Mouse (Mus musculus): ENCODE results near the gene Ccdc8. TPM values are rescaled to one million over a fixed set of nuclear protein-coding genes. Genes with fewer than 3 reads are reported as not detected.

Ccdc8 gene
- polyA plus RNA-seq, 1 experiment from 2014 or later, result 29.4 TPM

DNA sequence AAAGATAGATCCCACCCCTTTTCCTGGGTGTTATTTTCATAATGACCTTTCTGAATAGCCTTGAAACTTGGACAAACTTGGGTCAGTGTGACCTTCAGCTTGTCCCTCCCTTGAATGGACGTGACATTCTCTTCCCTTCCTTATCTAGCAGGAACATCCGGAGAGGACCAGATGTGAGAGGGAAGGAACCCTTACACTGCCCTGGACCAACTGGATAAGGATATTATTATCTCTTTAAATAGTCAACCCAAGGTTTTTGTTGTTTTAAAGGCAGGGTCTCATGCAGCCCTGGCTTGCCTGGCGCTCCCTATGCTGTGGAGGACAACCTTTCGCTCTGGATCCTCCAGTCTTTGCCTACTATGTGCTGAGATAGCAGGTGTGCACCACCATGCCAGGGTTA, 6.7 kb downstream of the Ccdc8 start:
- no peaks in the 10 kb centered on the region for H3K27me3 ChIP-seq (replicated peaks)
- WGBS, result 44% methylated on average over 4 of the region's 4 CpGs
- peak; percentile 15; the same call in 1 of the 2 replicates for ATAC-seq (ENCODE audit: insufficient number of reproducible peaks, low FRiP score)
- H3K4me2 ChIP-seq, result no peak overlapping the region
- peaks cover 50% of the 10 kb centered on the region for H3K4me1 ChIP-seq (replicated peaks)
- no peaks in the 10 kb centered on the region for H3K9me3 ChIP-seq (replicated peaks)
- H3K4me3 ChIP-seq, result no peak overlapping the region
- H3K27ac ChIP-seq (ENCODE audit: poor library complexity, severe bottlenecking), result peak overlapping the region; percentile 11
- no peak overlapping the region for H3K9ac ChIP-seq
- peaks cover 77% of the 10 kb centered on the region for H3K36me3 ChIP-seq

DNA sequence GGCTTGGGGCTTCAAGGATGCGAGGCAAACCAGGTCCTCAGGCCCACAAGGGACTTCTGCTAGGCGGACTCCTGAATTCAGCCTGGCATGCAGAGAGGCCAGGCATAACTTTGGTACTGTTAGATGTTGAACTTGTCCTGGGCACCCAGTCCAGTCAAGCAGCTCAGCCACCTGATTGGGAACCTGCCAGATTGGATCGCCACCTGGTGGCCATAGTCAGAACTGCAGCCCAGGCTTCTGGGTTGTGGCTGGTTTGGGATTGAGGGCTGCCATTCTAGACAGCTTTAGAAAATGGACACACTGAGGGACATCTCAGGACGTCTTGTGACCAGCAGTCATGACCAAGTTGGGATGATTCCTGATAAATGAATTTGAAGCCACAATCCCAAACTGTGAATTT, 7.1 kb downstream of the Ccdc8 start:
- peaks cover 50% of the 10 kb centered on the region for H3K4me1 ChIP-seq (replicated peaks)
- peaks cover 81% of the 10 kb centered on the region for H3K36me3 ChIP-seq
- WGBS, result 31% methylated on average over 4 of the region's 4 CpGs
- no peaks in the 10 kb centered on the region for H3K27me3 ChIP-seq (replicated peaks)
- H3K27ac ChIP-seq (ENCODE audit: poor library complexity, severe bottlenecking), result peak overlapping the region; percentile 11
- no peak overlapping the region for H3K9ac ChIP-seq
- H3K9me3 ChIP-seq (replicated peaks), result no peaks in the 10 kb centered on the region
- H3K4me3 ChIP-seq, result no peak overlapping the region
- ATAC-seq (ENCODE audit: insufficient number of reproducible peaks, low FRiP score), result 0 out of 2 replicates have a peak, but pooled peaks have one; percentile 15
- no peak overlapping the region for H3K4me2 ChIP-seq

DNA sequence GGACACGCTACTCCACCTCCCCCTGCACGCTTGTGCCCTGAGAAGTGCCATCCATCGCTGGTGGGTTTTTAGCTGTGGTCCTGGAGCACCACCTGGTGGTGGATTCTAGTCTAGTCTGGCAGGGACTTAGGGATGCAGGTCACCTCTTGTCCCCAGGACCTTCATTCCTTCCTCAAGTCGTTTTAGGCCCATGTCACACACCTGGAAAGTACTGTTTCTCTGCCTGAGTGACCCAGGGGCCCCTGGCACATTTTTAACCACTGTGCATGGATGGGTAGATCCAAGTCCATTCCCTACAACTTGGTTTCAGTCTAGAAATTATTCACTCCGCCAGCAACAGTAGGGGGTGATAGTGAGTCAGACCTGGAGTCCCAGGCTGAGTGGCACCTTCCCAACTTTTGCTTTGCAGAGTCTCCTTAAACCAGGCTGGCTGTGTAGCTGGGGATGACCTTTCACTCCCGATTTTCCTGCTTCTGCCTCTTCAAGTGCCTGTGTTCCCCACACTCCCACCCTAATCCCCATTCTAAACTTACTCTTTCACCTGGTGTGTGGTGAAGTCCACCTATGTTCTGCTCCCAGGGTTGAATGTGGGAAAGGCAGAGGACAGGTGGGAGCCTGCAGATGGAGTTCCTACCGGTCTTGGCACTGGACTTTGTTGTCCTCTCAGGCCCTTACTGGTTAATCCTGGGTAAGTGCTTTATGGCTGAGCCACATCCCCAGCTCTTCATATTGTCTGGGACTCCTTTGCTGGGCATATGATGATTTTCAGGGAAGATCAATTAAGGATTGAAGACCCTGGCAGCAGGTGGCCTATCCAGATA, 10.1 kb downstream of the Ccdc8 start:
- Histone ChIP-seq H3K27me3 (replicated peaks) (no peaks in the 10 kb centered on the region), H3K4me2 (no peak overlapping the region), H3K4me3 (no peak overlapping the region), H3K9me3 (replicated peaks) (no peaks in the 10 kb centered on the region), H3K4me1 (replicated peaks) (peaks cover 21% of the 10 kb centered on the region), H3K27ac (ENCODE audit: poor library complexity, severe bottlenecking) (no peak overlapping the region), H3K36me3 (peaks cover 82% of the 10 kb centered on the region), H3K9ac (no peak overlapping the region)
- WGBS, result 17% methylated on average over 7 of the region's 7 CpGs
- no peak for ATAC-seq (ENCODE audit: insufficient number of reproducible peaks, low FRiP score)

DNA sequence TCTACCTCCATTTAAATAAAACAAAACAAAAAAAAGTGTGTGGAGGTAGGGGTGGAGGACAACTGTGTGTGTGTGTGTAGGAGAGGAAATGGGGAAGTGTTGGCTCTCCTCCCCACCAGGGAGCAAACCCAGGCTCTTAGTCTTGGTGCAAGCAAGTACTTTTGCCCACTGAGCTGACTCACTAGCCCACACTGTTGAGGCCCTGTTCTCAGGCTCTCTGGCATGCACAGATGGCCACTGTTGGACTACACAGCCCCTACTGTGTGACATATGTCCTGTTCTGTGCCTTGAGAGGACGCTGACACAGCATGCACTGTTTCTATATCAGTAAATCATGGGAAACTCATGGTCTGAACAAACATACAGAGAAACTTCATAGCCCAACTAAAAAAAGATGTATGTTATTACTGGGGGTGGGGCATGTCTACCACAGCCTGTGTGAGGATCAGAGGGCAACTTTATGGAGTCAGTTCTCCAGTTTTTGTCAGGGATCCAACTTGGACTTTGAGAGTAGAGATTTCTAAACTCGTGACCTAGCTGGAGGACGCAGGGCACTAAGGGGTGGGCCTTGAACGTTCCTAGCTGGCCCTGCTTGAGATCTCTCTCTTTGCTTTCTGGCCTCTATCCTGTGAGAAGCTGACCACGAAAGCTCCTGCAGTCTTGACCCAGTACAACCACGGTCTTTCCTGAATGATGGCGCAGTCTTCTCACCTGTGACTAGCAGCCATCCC, 10.9 kb downstream of the Ccdc8 start:
- Histone ChIP-seq H3K36me3 (peaks cover 82% of the 10 kb centered on the region), H3K27ac (ENCODE audit: poor library complexity, severe bottlenecking) (no peak overlapping the region), H3K9ac (no peak overlapping the region), H3K4me3 (no peak overlapping the region), H3K4me1 (replicated peaks) (peaks cover 13% of the 10 kb centered on the region), H3K27me3 (replicated peaks) (no peaks in the 10 kb centered on the region), H3K9me3 (replicated peaks) (no peaks in the 10 kb centered on the region), H3K4me2 (no peak overlapping the region)
- ATAC-seq (ENCODE audit: insufficient number of reproducible peaks, low FRiP score), result no peak
- WGBS, result 81% methylated on average over 7 of the region's 7 CpGs

DNA sequence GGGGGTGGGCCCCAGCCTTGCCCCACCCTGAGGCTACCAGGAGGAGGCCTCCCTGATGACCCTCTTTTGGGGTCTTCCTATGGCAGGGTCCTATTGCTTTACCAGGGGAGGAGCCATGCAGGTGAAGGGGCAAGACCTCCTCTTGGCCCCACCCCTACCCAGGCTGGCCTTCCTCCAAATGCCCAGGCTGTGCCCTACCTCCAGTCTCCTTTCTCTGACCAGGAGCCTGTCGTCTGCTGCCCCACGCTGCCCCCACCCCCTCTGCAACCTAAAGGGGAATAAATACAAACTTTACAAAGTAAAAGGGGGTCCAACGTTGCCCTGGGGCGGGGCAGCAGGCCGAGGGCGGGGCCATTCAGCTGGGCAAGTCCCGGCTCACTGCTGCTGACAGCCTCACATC, 12.2 kb downstream of the Ccdc8 start:
- Histone ChIP-seq H3K4me3 (no peak overlapping the region), H3K9me3 (replicated peaks) (no peaks in the 10 kb centered on the region), H3K36me3 (peaks cover 84% of the 10 kb centered on the region), H3K27ac (ENCODE audit: poor library complexity, severe bottlenecking) (no peak overlapping the region), H3K9ac (no peak overlapping the region), H3K4me2 (no peak overlapping the region), H3K4me1 (replicated peaks) (0 out of 2 replicates have a peak, but pooled peaks cover 3% of the 10 kb centered on the region), H3K27me3 (replicated peaks) (no peaks in the 10 kb centered on the region)
- WGBS, result 81% methylated on average over 7 of the region's 7 CpGs
- ATAC-seq (ENCODE audit: insufficient number of reproducible peaks, low FRiP score), result no peak

DNA sequence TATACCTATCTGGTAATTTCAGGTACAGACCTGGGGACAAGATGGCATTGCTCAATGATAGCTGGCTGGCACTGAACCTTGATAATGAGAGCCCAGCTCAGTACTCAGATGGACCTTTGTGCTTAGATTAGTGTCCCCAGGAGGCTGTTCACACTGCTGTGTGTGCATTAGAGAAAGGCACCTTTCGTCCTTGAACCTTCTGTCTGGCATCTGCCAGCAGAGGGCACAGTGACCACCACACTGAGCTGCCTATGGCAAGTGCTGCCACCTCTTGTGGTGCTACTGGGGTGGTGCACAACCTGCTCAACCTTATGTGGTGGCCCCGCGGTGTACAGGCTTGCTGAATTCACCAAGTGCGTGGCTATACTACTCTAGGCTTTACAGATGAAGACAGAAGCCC, 14.8 kb downstream of the Ccdc8 start:
- no peak overlapping the region for H3K27ac ChIP-seq (ENCODE audit: poor library complexity, severe bottlenecking)
- H3K27me3 ChIP-seq (replicated peaks), result no peaks in the 10 kb centered on the region
- WGBS, result 78% methylated on average over 4 of the region's 4 CpGs
- H3K9ac ChIP-seq, result no peak overlapping the region
- no peak for ATAC-seq (ENCODE audit: insufficient number of reproducible peaks, low FRiP score)
- H3K4me3 ChIP-seq, result no peak overlapping the region
- H3K4me2 ChIP-seq, result no peak overlapping the region
- H3K4me1 ChIP-seq (replicated peaks), result 0 out of 2 replicates have a peak, but pooled peaks cover 3% of the 10 kb centered on the region
- H3K9me3 ChIP-seq (replicated peaks), result no peaks in the 10 kb centered on the region
- peaks cover 92% of the 10 kb centered on the region for H3K36me3 ChIP-seq

DNA sequence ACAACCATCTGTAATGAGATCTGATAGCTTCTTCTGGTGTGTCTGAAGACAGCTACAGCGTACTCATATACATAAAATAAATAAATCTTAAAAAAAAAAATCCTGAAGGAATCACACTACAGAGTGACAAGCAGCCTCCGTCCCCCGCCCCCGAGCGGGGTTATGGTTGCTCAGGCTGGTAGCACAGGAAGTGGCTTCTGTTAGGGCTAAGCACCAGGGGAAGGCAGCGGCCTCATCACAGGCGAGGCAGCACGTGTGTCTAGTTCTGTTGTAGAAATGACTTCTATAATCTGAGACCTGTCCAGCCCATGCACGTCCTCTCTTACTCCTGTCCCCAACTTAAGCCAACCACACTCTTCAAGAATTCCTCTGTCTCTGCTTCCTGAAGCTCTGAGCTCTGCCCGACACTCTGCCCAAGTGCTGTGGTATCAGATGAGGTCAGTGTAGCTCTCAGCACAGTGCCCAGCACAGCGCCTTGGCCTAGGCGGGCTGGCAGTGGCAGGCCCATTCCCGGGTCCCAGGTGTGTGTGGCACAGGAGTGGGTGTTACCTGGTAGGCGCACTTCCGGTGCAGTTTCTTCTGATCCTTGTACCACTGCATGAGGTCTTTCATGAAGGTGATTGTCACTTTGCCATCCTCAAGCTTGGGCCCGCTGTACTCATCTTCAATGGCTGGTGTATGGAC, 17.0 kb downstream of the Ccdc8 start:
- Histone ChIP-seq H3K9ac (no peak overlapping the region; the same call in 1 of the 2 replicates), H3K4me3 (no peak overlapping the region), H3K9me3 (replicated peaks) (no peaks in the 10 kb centered on the region), H3K27me3 (replicated peaks) (no peaks in the 10 kb centered on the region), H3K4me2 (no peak overlapping the region), H3K4me1 (replicated peaks) (no peaks in the 10 kb centered on the region), H3K27ac (ENCODE audit: poor library complexity, severe bottlenecking) (no peak overlapping the region), H3K36me3 (peaks cover 98% of the 10 kb centered on the region)
- 91% methylated on average over 16 of the region's 16 CpGs for whole genome bisulfite sequencing
- ATAC-seq (ENCODE audit: insufficient number of reproducible peaks, low FRiP score), result no peak

DNA sequence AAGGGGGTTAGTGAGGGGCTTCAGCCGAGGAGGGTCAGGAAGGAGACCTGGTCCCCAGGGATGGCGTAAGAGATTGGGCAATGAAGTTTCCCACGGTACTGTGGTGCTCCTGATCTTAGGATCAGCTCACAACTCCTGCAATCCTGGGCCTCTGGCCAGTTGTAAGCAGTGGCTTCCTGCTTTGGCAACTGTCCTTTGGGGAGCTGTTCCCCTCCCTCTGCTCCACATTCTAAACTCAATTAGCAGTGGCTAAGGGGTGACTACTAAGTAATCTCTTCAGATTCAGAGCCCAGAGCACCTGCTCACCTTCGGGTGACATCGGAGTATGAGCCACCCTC, 17.5 kb downstream of the Ccdc8 start:
- Histone ChIP-seq H3K9ac (no peak overlapping the region), H3K4me2 (no peak overlapping the region), H3K9me3 (replicated peaks) (no peaks in the 10 kb centered on the region), H3K4me3 (no peak overlapping the region), H3K4me1 (replicated peaks) (no peaks in the 10 kb centered on the region), H3K36me3 (peaks cover 98% of the 10 kb centered on the region), H3K27ac (ENCODE audit: poor library complexity, severe bottlenecking) (no peak overlapping the region), H3K27me3 (replicated peaks) (no peaks in the 10 kb centered on the region)
- WGBS, result 89% methylated on average over 5 of the region's 5 CpGs
- no peak for ATAC-seq (ENCODE audit: insufficient number of reproducible peaks, low FRiP score)

DNA sequence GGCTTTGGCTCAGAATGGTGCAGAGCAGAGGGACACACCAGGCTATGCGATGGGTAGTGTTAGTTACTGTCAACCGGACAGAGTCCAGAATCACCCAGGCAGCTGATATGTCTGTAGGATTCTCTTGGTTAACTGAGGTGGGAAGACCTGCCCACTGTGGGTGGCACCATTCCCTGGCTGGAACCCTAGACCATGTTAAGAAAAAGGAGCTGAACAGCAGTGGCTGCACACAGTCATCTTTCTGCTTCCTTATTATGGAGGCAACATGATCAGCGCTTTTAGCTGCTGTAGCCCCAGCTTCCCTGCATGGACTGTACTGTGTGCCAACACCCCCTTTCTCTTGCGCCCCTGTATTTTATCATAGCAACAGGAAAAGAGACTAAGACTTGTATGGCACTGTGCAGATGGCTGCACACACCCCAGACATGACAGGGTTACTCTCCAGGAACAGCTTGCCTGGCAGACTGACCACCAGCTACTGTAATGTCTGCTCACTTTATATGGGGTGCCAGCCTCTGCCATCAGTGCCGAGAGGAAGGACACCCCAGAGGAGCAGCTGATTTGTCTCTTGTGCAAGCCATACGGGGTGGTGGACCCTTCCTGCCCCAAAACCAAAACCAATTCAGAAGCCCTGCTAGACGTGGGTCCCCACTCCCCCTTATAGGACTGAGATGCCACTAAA, 19.5 kb downstream of the Ccdc8 start:
- H3K9ac ChIP-seq, result no peak overlapping the region
- 86% methylated on average over 7 of the region's 7 CpGs for WGBS

DNA sequence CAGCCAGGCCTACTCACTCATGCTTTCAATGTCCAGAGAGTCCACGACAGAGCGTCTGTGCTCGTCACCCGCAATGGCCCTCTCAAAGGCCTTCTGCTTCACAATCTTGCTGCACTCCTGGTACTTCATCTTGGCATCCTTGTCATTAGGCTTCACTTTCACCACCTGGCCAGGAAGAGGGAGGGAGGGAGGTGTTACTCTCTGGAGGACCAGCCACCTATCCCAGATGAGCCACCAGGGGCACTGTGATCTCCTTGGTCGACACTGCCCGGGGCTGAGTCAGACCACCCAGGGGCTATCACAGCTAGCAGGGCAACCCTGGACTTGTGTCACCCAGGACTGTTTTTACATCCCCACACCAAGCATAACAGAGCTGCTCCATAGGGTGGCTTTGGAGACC, 22.9 kb downstream of the Ccdc8 start:
- Histone ChIP-seq H3K4me1 (replicated peaks) (peaks cover 22% of the 10 kb centered on the region), H3K4me3 (no peak overlapping the region), H3K36me3 (peaks cover 90% of the 10 kb centered on the region), H3K9ac (no peak overlapping the region), H3K4me2 (no peak overlapping the region), H3K9me3 (replicated peaks) (no peaks in the 10 kb centered on the region), H3K27ac (ENCODE audit: poor library complexity, severe bottlenecking) (no peak overlapping the region), H3K27me3 (replicated peaks) (no peaks in the 10 kb centered on the region)
- ATAC-seq (ENCODE audit: insufficient number of reproducible peaks, low FRiP score), result no peak
- 83% methylated on average over 6 of the region's 6 CpGs for WGBS

More for the DNA sequence above, 19.5 kb downstream of the Ccdc8 start:
- Histone ChIP-seq H3K9me3 (replicated peaks) (no peaks in the 10 kb centered on the region), H3K36me3 (peaks cover 98% of the 10 kb centered on the region), H3K27me3 (replicated peaks) (no peaks in the 10 kb centered on the region), H3K4me2 (no peak overlapping the region), H3K4me1 (replicated peaks) (peaks cover 10% of the 10 kb centered on the region), H3K27ac (ENCODE audit: poor library complexity, severe bottlenecking) (no peak overlapping the region), H3K4me3 (no peak overlapping the region)
- ATAC-seq (ENCODE audit: insufficient number of reproducible peaks, low FRiP score), result no peak

DNA sequence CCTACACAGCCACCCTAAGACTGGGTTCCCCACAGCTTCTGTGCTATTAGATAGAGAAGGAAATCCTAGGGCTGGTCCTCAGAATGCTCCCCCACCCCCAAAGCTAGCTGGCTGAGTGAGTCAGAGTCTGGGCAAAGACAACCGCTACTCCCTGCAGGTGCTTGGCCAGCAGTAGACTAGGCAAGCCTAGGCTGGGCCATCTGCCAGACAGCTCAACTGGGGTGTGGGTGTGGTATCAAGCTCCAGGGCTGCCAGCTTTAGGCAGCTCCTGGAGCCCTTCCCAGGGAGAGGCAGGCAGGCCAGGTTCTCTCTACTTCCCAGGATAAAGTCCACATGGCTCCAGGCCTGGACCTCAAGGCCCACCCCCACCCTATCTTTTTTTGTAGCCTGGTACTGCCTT, 24.5 kb downstream of the Ccdc8 start:
- H3K9me3 ChIP-seq (replicated peaks), result no peaks in the 10 kb centered on the region
- no peak overlapping the region for H3K4me3 ChIP-seq
- WGBS, result 44% methylated on average over 1 of the region's 1 CpGs
- peak; percentile 75 for ATAC-seq (ENCODE audit: insufficient number of reproducible peaks, low FRiP score)
- H3K27ac ChIP-seq (ENCODE audit: poor library complexity, severe bottlenecking), result peak overlapping the region; percentile 75
- H3K36me3 ChIP-seq, result peaks cover 90% of the 10 kb centered on the region
- H3K4me2 ChIP-seq, result no peak overlapping the region
- H3K4me1 ChIP-seq (replicated peaks), result peaks cover 22% of the 10 kb centered on the region
- H3K27me3 ChIP-seq (replicated peaks), result no peaks in the 10 kb centered on the region
- no peak overlapping the region for H3K9ac ChIP-seq

All from heart, embryonic 12.5 days (tissue).